Mouse (Mus musculus): ENCODE measurements at regions not wholly inside any gene's neighbourhood (a gene's known extent, or its start where the extent isn't known, plus 50 kb on each side); places are given as distances from the start of the nearest gene placed in this dataset.

DNA sequence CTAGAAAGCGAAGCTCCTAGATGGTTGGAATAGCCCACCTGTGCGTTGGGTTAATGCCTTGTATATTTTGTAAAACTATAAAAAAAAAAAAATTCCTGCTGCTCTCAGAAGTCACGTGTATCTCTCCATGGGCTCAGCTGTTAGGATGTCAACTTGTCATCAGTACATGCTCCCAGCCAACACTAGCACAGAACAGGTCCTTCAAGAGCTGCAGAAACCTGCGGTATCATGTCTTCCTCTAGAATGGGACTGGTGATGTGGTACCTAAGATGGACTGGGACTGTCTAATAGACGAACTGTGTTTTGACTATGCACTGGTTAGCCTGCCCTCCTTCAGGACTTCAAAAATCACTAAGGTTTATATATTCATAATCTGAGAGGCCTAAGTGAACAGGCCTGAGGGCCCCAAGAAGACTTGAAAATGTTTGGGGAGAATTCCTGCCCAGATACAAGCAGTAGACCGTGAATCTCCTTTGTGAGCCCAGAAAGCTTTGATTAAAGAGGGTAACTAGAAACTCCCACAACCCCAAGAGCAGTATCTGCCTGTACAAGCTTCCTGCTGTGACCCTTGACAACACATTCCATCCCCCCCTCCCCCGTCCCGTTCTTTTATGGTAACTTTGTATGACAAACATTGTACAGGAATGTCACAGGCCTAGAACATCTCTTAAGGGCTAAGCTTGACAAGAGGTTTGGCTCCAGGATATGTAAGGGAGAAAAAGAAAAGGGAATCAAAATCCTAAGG, 152.1 kb downstream of the Sox4 start:
- TF ChIP-seq POLR2A (IDR thresholded peaks at IDR 0.05; ENCODE audit: extremely low read depth, insufficient read depth, low read length) (no peak), CTCF (IDR thresholded peaks at IDR 0.05; ENCODE audit: extremely low read depth, insufficient read depth, low read length) (no peak)
- no peak overlapping the region for H3K4me3 ChIP-seq (ENCODE audit: insufficient read depth, low read length)
- no peak overlapping the region for H3K27ac ChIP-seq (ENCODE audit: insufficient read depth, low read length)
- no peaks in the 10 kb centered on the region for H3K4me1 ChIP-seq (ENCODE audit: control insufficient read depth, insufficient read depth, low read length)

DNA sequence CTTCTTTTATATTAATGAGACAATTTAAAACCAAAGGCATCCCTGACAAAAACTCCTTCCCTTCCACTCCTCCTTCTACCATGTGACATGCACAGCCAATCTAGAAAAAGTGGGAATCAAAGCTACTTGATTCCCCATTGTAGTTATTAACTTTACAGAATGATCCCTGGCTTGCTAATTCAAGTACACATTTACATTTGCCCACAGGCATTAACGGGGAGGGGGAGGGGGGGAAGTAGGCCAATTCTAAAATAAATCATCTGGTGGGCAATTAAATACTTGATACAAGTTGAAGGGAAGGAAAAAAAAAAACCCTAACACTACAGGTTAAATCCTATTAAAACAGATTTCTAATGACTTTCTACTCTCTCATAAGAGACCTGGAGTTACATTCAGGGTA, 152.8 kb downstream of the Sox4 start:
- no peak overlapping the region for H3K4me3 ChIP-seq (ENCODE audit: insufficient read depth, low read length)
- TF ChIP-seq POLR2A (IDR thresholded peaks at IDR 0.05; ENCODE audit: extremely low read depth, insufficient read depth, low read length) = no peak
- TF ChIP-seq CTCF (IDR thresholded peaks at IDR 0.05; ENCODE audit: extremely low read depth, insufficient read depth, low read length) = no peak
- no peaks in the 10 kb centered on the region for H3K4me1 ChIP-seq (ENCODE audit: control insufficient read depth, insufficient read depth, low read length)
- H3K27ac ChIP-seq (ENCODE audit: insufficient read depth, low read length) = no peak overlapping the region

DNA sequence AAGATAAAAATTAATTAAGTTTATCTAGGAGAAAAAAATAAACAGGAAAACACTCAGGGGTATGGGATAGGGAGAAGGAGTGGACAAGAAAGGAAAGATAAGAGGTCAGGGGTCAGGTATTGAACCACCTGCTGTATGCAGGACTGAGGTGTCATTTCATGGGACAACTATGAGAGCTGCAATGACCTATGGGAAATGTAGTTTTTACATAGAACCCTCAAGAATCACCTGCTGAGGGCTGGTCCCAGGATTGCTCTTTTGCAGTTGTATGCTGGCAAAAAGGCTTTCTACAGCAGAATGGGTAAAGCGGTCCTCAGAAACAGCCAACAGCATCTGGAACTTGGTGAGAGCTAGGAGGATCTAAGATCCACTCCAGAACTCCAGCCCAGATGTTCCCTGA, 154.0 kb downstream of the Sox4 start:
- TF ChIP-seq POLR2A (IDR thresholded peaks at IDR 0.05; ENCODE audit: extremely low read depth, insufficient read depth, low read length) (no peak), CTCF (IDR thresholded peaks at IDR 0.05; ENCODE audit: extremely low read depth, insufficient read depth, low read length) (no peak)
- Histone ChIP-seq H3K4me1 (ENCODE audit: control insufficient read depth, insufficient read depth, low read length) (no peaks in the 10 kb centered on the region), H3K4me3 (ENCODE audit: insufficient read depth, low read length) (no peak overlapping the region), H3K27ac (ENCODE audit: insufficient read depth, low read length) (no peak overlapping the region)

DNA sequence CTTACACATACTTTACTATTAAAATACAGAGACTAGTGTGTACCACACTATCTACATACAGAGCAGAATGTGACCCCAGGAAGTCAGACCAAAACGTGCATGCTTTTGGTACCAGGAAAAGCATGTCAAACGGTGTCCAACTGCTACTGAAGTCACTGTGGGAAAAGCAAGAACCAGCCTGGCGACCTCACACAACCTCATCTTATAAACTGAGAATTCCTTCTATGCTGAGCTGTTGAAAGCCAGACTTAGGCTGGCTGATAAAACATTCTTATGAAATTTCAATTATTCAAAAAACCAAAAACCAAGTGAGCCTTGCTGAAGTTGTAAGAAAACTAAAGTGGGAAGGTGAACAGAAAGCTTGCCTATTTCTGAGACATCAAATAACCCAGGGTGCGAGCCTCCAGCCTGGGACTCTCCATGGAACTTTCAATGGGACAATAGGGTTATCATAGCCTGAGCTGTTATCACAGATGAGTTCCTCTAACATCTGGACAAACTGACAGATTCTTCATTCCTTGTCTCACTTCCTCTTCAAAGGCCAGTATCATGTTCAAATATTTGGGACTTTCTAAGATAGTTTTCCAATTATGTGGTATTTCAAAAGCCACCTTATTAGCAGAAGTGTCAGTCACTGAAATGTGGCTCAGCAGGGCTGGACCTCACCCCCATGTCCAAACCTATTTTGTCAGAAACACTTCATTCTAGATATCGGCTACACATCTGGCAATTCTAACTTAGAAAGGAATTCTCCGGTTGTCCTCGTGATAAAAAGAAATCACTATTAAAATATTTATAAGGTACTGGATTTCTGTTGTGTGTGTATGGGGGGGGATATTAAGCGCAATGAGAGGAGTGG, 155.7 kb downstream of the Sox4 start:
- no peak overlapping the region for H3K27ac ChIP-seq (ENCODE audit: insufficient read depth, low read length)

DNA sequence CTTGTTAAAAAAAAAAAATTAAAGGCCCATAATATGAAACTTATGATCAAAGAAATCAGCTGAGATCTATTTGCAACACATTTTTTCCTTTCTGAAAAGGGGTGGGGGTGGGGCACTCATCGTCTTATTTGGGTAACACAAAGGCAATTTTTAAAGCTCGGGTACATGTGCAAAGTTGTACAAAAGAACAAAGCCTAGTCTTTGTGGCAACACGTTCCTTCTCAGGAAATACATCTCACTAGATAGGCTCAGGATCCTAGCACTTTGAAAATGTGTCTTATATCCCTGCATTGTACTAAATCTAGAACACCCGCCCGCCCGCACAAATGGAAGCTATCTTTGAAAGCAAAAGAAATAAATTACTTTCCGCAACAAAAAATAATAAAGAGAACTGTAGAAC, 158.2 kb downstream of the Sox4 start:
- TF ChIP-seq POLR2A (IDR thresholded peaks at IDR 0.05; ENCODE audit: extremely low read depth, insufficient read depth, low read length) (no peak), CTCF (IDR thresholded peaks at IDR 0.05; ENCODE audit: extremely low read depth, insufficient read depth, low read length) (no peak)
- Histone ChIP-seq H3K4me3 (ENCODE audit: insufficient read depth, low read length) (no peak overlapping the region), H3K4me1 (ENCODE audit: control insufficient read depth, insufficient read depth, low read length) (peaks cover 2% of the 10 kb centered on the region; the same call in 1 of the 2 replicates), H3K27ac (ENCODE audit: insufficient read depth, low read length) (no peak overlapping the region)

More for the DNA sequence above, 155.7 kb downstream of the Sox4 start:
- Histone ChIP-seq H3K4me1 (ENCODE audit: control insufficient read depth, insufficient read depth, low read length) (peaks cover 2% of the 10 kb centered on the region; the same call in 1 of the 2 replicates), H3K4me3 (ENCODE audit: insufficient read depth, low read length) (no peak overlapping the region)
- no peak for TF ChIP-seq CTCF (IDR thresholded peaks at IDR 0.05; ENCODE audit: extremely low read depth, insufficient read depth, low read length)

DNA sequence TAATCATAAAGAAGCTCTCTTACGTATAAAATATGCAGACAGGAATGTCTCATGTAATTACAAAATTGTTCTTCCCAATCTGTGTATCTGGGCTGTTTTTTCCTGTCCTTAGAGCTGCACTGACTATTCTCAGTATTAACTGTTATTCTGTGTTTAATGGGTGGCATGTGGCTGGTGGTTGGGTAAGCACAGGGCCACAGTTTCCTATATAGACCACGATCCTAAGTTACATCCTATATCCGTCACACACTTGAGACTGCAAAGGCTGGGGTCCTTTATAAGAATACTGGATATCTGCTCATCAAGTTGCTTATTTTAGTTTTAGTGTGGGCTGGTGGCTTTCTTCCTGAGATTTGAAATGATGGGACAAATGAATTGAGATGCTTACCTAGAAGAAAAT, 159.0 kb downstream of the Sox4 start:
- Histone ChIP-seq H3K4me1 (ENCODE audit: control insufficient read depth, insufficient read depth, low read length) (peaks cover 2% of the 10 kb centered on the region; the same call in 1 of the 2 replicates), H3K27ac (ENCODE audit: insufficient read depth, low read length) (no peak overlapping the region), H3K4me3 (ENCODE audit: insufficient read depth, low read length) (no peak overlapping the region)
- TF ChIP-seq POLR2A (IDR thresholded peaks at IDR 0.05; ENCODE audit: extremely low read depth, insufficient read depth, low read length) (no peak), CTCF (IDR thresholded peaks at IDR 0.05; ENCODE audit: extremely low read depth, insufficient read depth, low read length) (no peak)

DNA sequence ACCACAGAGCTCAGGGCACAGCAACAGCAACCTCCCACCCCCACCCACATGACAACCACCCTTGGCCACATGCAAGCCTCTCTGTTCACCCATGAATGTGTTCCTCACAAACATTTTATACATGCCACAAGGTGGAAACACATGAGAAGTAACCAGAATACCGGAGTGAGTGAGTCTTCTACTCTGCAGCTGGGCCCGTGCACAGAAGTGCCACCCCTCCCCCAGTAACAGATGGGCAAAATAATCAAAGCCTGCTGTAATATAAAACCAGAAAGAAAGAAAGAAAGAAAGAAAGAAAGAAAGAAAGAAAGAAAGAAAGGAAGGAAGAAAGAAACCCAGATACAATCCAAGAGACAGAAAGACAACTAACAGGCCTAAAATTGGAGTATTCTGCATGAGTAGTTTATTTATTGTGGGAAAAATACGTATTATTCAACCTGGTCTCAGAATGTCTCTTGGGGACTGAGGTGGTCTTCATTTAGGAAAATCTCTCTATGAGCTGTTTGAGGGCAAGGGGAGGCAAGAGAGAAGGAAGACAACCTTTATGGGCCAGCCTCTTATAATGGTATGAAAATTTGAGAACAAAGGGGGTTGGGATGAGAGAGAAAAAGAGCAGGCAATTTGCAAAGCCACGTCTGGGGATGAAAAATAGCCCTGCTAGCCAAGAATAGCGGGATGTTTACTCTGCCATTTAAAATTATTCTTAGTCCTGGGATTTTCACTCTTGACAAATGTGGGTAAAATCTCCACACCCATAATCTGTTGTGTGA, 160.2 kb downstream of the Sox4 start:
- no peak overlapping the region for H3K27ac ChIP-seq (ENCODE audit: insufficient read depth, low read length)
- peaks cover 2% of the 10 kb centered on the region; the same call in 1 of the 2 replicates for H3K4me1 ChIP-seq (ENCODE audit: control insufficient read depth, insufficient read depth, low read length)
- H3K4me3 ChIP-seq (ENCODE audit: insufficient read depth, low read length) = no peak overlapping the region
- no peak for TF ChIP-seq POLR2A (IDR thresholded peaks at IDR 0.05; ENCODE audit: extremely low read depth, insufficient read depth, low read length)
- no peak for TF ChIP-seq CTCF (IDR thresholded peaks at IDR 0.05; ENCODE audit: extremely low read depth, insufficient read depth, low read length)

DNA sequence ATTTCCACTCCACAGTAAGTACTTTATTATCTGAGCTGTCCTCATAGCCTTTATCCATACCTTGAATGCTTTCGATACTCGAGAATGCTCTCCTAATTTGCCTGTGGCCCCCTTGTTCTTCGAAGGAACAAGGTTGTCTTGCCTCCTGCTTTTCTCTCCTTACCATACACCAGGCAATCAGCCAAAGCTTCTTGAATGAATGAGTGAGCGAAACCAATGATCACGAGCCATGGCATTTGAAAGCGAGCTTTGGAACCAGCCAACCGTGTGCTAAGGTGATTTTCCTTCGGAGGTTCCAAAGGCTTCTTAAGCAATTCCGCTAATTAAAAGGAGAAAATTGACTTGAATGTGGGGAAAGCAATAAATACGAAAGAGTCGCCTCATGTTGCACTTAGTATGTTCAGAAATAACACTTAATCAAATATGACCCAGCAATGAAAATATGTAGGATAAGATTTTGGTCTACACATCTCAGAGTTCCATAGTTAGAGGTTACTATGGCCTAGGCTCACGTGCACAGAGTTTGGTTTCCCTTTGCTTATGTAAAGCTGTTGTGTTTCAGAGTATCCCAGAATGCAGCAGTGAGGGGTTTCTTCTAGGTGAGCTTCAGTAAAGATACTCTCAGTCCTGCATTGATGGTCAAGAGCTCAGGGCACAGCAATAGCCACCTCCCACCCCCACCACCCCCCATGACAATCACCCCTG, 160.9 kb downstream of the Sox4 start:
- Histone ChIP-seq H3K4me3 (ENCODE audit: insufficient read depth, low read length) (no peak overlapping the region), H3K27ac (ENCODE audit: insufficient read depth, low read length) (no peak overlapping the region), H3K4me1 (ENCODE audit: control insufficient read depth, insufficient read depth, low read length) (peaks cover 2% of the 10 kb centered on the region; the same call in 1 of the 2 replicates)
- no peak for TF ChIP-seq POLR2A (IDR thresholded peaks at IDR 0.05; ENCODE audit: extremely low read depth, insufficient read depth, low read length)
- no peak for TF ChIP-seq CTCF (IDR thresholded peaks at IDR 0.05; ENCODE audit: extremely low read depth, insufficient read depth, low read length)

DNA sequence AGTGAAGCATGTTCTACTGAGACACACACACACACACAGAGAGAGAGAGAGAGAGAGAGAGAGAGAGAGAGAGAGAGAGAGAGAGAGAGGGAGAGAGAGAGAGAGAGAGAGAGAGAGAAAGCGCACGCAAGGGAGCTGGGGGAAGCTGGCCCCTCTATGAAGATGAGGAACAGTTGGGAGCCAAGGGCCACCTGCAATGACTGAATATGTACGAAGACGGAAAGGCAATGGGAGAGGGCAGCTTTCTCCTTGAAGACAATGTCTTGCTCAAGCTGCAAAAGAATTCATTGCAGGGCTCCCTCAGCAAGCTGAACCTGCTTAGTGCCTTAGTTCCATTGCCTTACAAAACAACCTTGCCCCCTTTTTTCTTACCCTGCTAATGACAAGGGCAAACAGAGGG, 163.1 kb downstream of the Sox4 start:
- H3K4me3 ChIP-seq (ENCODE audit: insufficient read depth, low read length) = no peak overlapping the region
- H3K4me1 ChIP-seq (ENCODE audit: control insufficient read depth, insufficient read depth, low read length) = peaks cover 2% of the 10 kb centered on the region; the same call in 1 of the 2 replicates
- no peak overlapping the region for H3K27ac ChIP-seq (ENCODE audit: insufficient read depth, low read length)
- TF ChIP-seq CTCF (IDR thresholded peaks at IDR 0.05; ENCODE audit: extremely low read depth, insufficient read depth, low read length) = no peak
- no peak for TF ChIP-seq POLR2A (IDR thresholded peaks at IDR 0.05; ENCODE audit: extremely low read depth, insufficient read depth, low read length)

Measured in cortical plate, adult 2 months (tissue).